In genomic region chr6:88589517-88589916, GRCm38 (mm10) we compare ENCODE assay signal across 9 mouse cellular contexts. TPM values are rescaled to one million over a fixed set of nuclear protein-coding genes. Genes with fewer than 3 reads are reported as not detected.
DNase-seq lines count a peak whose midpoint lies in the region; ATAC-seq and TF ChIP-seq lines count a peak whose summit lies in the region.
"Had no signal": no experiment of that assay in that cellular context is flagged by ENCODE, and none has a peak within 500 bp of the region (broad histone marks: within the 10 kb centered on the region; RNA-seq: fewer than 3 reads in every experiment).

No protein-coding gene starts in this region.

- peak; percentile 81 for TF ChIP-seq CTCF in heart, postnatal 0 days (IDR thresholded peaks at IDR 0.05; ENCODE audit: low read depth)
- TF ChIP-seq CTCF in olfactory bulb, adult 2 months (IDR thresholded peaks at IDR 0.05; ENCODE audit: insufficient read depth, low read depth, low read length) = peak; percentile 35; the same call in 1 of the 2 replicates

- H3K27ac ChIP-seq in heart, postnatal 0 days (ENCODE audit: low read depth) = no peak overlapping the region
- no peak overlapping the region for H3K27ac ChIP-seq in olfactory bulb, adult 2 months (ENCODE audit: insufficient read depth, low read depth, low read length)
- H3K27ac ChIP-seq: heart, embryonic 13.5 days had no signal

- intact Hi-C loops in left cerebral cortex, postnatal 4 days (cut with DNase I) = no loop called here

- H3K36me3 ChIP-seq in heart, postnatal 0 days (replicated peaks; ENCODE audit: control insufficient read depth, insufficient read depth, low read length) = no peaks in the 10 kb centered on the region
- H3K36me3 ChIP-seq: heart, embryonic 13.5 days had no signal

- H3K9me3 ChIP-seq in heart, postnatal 0 days (replicated peaks; ENCODE audit: control insufficient read depth, low read length) = no peaks in the 10 kb centered on the region
- H3K9me3 ChIP-seq: heart, embryonic 13.5 days had no signal

- peak; percentile 29 to 33 for DNase-seq in cerebellum, adult 18-20 months
- peak; percentile 46 for DNase-seq in 416B (ENCODE audit: low read depth)
- peak; percentile 76 to 85 for DNase-seq in cerebellum, postnatal 10 days
- DNase-seq in heart, postnatal 0 days (ENCODE audit: low spot score) = peak; percentile 77
- DNase-seq in left cerebral cortex, postnatal 4 days = peak; percentile 53

- ATAC-seq in cerebellum, adult (ENCODE audit: insufficient number of reproducible peaks, low FRiP score, low TSS enrichment) = no peak
- ATAC-seq in heart, postnatal 0 days (ENCODE audit: insufficient read depth, low read depth) = 0 out of 2 replicates have a peak, but pooled peaks have one; percentile 41
- ATAC-seq in inflammation-experienced regulatory T-cells, adult 6 months = no peak

- H3K4me2 ChIP-seq in heart, postnatal 0 days (ENCODE audit: low read depth, low read length) = no peak overlapping the region
- H3K4me2 ChIP-seq: heart, embryonic 13.5 days had no signal

- no peak overlapping the region for H3K9ac ChIP-seq in heart, postnatal 0 days (replicated peaks; ENCODE audit: low read depth, low read length)

- TF ChIP-seq POLR2A in olfactory bulb, adult 2 months (IDR thresholded peaks at IDR 0.05; ENCODE audit: insufficient read depth, low read depth, low read length) = no peak

- H3K4me3 ChIP-seq in heart, postnatal 0 days (ENCODE audit: low read depth, low read length) = no peak overlapping the region
- H3K4me3 ChIP-seq in olfactory bulb, adult 2 months (ENCODE audit: insufficient read depth, low read depth, low read length) = no peak overlapping the region
- H3K4me3 ChIP-seq: heart, embryonic 13.5 days had no signal

- no peak for TF ChIP-seq EP300 in heart, postnatal 0 days (IDR thresholded peaks at IDR 0.05; ENCODE audit: low read depth)

- 3% methylated on average over 5 of the region's 5 CpGs for WGBS in heart, postnatal 0 days
- WGBS in olfactory bulb, adult 2 months = 7% methylated on average over 5 of the region's 5 CpGs

- peaks cover 7% of the 10 kb centered on the region; the same call in 1 of the 2 replicates for H3K4me1 ChIP-seq in heart, postnatal 0 days (ENCODE audit: control insufficient read depth, insufficient read depth)
- H3K4me1 ChIP-seq in olfactory bulb, adult 2 months (ENCODE audit: control insufficient read depth, insufficient read depth, low read length) = 0 out of 2 replicates have a peak, but pooled peaks cover 4% of the 10 kb centered on the region

- no peaks in the 10 kb centered on the region for H3K27me3 ChIP-seq in heart, postnatal 0 days (ENCODE audit: control insufficient read depth, insufficient read depth, low read length)

RNA-seq across cellular contexts. Expression of gene Kbtbd12, which starts 48.2 kb away (rescaled TPM):
- 16.1 and 46.4 TPM in 2 replicates for total RNA-seq in heart, postnatal 0 days (2014; rRNA removed; ENCODE audit: low replicate concordance)
- polyA plus RNA-seq in heart, postnatal 0 days (2015; fragmentation: Nextera tagmentation; extraction: Ambion mirVana) = 52.1 and 54.2 TPM in 2 replicates
- total RNA-seq in left cerebral cortex, postnatal 4 days (2021) = under 1 TPM in 1 of 2 experiments, not detected in 1; 0.32 TPM
- polyA plus RNA-seq in olfactory bulb, adult 2 months (2012; ENCODE audit: insufficient read depth, insufficient read length, low replicate concordance, missing spikeins) = not detected in 2 replicates
- not detected for polyA plus RNA-seq in inflammation-experienced regulatory T-cells, adult 6 months (2017; shearing (Covaris generic))

Comparison
In these comparisons a context has a peak if more than half of its experiments do, and no peak if none do; other contexts are left out.
1. RNA of gene Kbtbd12, which starts 48.2 kb away (polyA plus RNA-seq): 52.1 to 54.2 TPM in heart, postnatal 0 days; not detected in olfactory bulb, adult 2 months and not detected in inflammation-experienced regulatory T-cells, adult 6 months; every median in the first group is over 10 times any median in the second.
2. Peak in every context shown above with its lines, with median percentiles within 50 percentile points of each other: DNase-seq.